Mouse (Mus musculus) limb, embryonic 12.5 days (tissue): ENCODE measurements around the gene Med17. TPM values are rescaled to one million over a fixed set of nuclear protein-coding genes. Genes with fewer than 3 reads are reported as not detected.
"Not testable (repeated sequence)": the region's sequence is repeated elsewhere in the genome, so short reads cannot be mapped to it uniquely, and the experiment has no call there.

ENCODE experiments used
- ATAC-seq: fragments of 200-750 bp; cut with Nextera tagmentation; 2 replicates; pipeline ENCODE4 v1.8.0; 2017; ENCODE audit warnings: low read depth, moderate TSS enrichment; ENCODE audit not compliant: insufficient number of reproducible peaks, insufficient read depth, low FRiP score, low TSS enrichment
- H3K27ac ChIP-seq: fragments of 300-500 bp; sonication (generic); 2 replicates; pipeline ENCODE4 v1.5.1; 2016; ENCODE audit warnings: mild to moderate bottlenecking, moderate library complexity
- H3K27me3 ChIP-seq: fragments of 300-500 bp; sonication (generic); 2 replicates; pipeline ENCODE4 v1.6.1; 2016; ENCODE audit warnings: mild to moderate bottlenecking, moderate library complexity
- H3K36me3 ChIP-seq: fragments of 300-500 bp; sonication (generic); 2 replicates; pipeline ENCODE4 v1.6.1; 2016; ENCODE audit warnings: mild to moderate bottlenecking, moderate library complexity
- H3K4me1 ChIP-seq: fragments of 300-500 bp; sonication (generic); replicated peaks from 2 replicates; pipeline ENCODE4 v1.6.1; 2016
- H3K4me2 ChIP-seq: fragments of 300-500 bp; sonication (generic); 2 replicates; pipeline ENCODE4 v1.6.1; 2016; ENCODE audit warnings: mild to moderate bottlenecking, moderate library complexity
- H3K4me3 ChIP-seq: fragments of 300-500 bp; sonication (generic); replicated peaks from 2 replicates; pipeline ENCODE4 v1.5.1; 2016; ENCODE audit warnings: mild to moderate bottlenecking
- H3K9ac ChIP-seq: fragments of 300-500 bp; sonication (generic); replicated peaks from 2 replicates; pipeline ENCODE4 v1.6.1; 2016; ENCODE audit warnings: mild to moderate bottlenecking, moderate library complexity
- H3K9me3 ChIP-seq: fragments of 300-500 bp; sonication (generic); 2 replicates; pipeline ENCODE4 v1.6.1; 2016; ENCODE audit warnings: mild to moderate bottlenecking, moderate library complexity
- WGBS: fragments of 180-500 bp; shearing (Covaris S2); methylation state at CpG from one replicate; pipeline ENCODE4 v1.1.7; 2016; 5-methylcytosine and 5-hydroxymethylcytosine counted together
- polyA plus RNA-seq: library from polyadenylated mRNA; unstranded; fragments of >200 nt; fragmentation: Nextera tagmentation; extraction: Ambion mirVana; gene quantifications from 2 replicates; pipeline ENCODE4 v1.2.1, GENCODE M21; 2016

The Med17 gene
- polyA plus RNA-seq, 1 experiment from 2014 or later: 41.0 TPM

DNA sequence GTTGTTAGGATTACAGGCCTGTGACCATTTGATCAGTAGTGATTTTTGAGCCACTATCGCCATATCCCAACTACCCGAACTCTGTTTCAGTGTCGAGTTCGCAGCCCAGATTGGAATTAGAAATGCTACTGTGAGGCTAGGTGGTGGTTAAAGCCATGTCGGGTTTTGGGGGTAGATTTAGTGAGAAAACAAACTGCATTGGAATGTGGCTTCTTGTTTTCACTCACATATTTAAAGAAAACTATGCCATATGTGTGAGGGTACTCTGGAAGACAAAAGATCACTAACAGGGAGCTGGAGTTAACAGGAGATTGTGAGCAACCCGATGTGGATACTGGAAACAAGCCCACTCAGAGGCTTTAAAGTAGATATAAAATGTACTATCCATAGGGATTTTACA is 27.5 kb upstream of the Med17 start:
- Histone ChIP-seq H3K4me2 (peak overlapping the region; percentile 73), H3K4me3 (peak overlapping the region; percentile 80), H3K4me1 (peaks cover 25% of the 10 kb centered on the region), H3K27ac (no peak overlapping the region), H3K27me3 (no peaks in the 10 kb centered on the region), H3K36me3 (peaks cover 48% of the 10 kb centered on the region), H3K9ac (peak overlapping the region; percentile 96), H3K9me3 (no peaks in the 10 kb centered on the region)
- WGBS: 9% methylated on average over 6 of the region's 6 CpGs
- ATAC-seq: no peak

DNA sequence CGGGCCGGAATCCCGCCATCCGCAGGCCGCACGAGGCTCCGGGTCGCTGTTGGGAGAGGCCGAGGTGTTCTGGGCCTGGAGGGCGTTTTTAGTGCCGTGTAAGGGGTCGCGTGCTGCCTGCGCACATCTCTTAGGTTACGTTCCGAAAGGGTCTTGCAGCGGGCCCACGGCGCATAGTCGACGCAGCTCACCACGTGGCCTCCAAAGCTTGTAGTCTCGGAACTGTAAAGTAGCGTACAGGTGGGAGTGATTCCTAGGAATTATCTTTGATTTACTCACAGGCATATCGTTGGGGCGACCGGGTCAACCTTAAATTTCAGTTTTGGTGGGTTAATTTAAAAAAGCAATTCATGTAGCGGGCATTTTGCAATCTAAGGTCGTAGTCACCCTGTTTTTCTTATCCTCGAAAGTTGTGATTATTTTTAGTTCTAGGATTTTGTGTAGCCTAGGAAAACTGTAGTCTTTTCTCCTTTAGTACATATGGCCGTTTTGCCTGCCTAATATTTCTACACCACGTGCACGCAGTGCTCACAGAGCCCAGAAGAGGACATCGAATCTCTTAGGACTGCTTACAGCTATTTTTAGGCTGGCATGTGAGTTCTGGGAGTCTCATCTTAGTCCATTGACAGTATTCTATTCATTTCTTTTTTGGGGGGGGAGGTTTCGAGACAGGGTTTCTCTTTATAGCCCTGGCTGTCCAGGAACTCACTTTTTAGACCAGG is 26.8 kb upstream of the Med17 start, which contains the start of gene 4931406C07Rik:
4931406C07Rik (minus strand) TSS at position 51 of the 722 bp plus-strand sequence.
- Histone ChIP-seq H3K4me1 (peaks cover 26% of the 10 kb centered on the region), H3K36me3 (peaks cover 41% of the 10 kb centered on the region), H3K9me3 (no peaks in the 10 kb centered on the region), H3K4me2 (peak within 1 kb of the TSS; percentile 73), H3K27ac (peak within 1 kb of the TSS; percentile 97), H3K9ac (peak within 1 kb of the TSS; percentile 96), H3K4me3 (peak within 1 kb of the TSS; percentile 80), H3K27me3 (no peaks in the 10 kb centered on the region)
- peak; percentile 84 for ATAC-seq
- under 1% methylated on average over 35 of the region's 35 CpGs for WGBS

DNA sequence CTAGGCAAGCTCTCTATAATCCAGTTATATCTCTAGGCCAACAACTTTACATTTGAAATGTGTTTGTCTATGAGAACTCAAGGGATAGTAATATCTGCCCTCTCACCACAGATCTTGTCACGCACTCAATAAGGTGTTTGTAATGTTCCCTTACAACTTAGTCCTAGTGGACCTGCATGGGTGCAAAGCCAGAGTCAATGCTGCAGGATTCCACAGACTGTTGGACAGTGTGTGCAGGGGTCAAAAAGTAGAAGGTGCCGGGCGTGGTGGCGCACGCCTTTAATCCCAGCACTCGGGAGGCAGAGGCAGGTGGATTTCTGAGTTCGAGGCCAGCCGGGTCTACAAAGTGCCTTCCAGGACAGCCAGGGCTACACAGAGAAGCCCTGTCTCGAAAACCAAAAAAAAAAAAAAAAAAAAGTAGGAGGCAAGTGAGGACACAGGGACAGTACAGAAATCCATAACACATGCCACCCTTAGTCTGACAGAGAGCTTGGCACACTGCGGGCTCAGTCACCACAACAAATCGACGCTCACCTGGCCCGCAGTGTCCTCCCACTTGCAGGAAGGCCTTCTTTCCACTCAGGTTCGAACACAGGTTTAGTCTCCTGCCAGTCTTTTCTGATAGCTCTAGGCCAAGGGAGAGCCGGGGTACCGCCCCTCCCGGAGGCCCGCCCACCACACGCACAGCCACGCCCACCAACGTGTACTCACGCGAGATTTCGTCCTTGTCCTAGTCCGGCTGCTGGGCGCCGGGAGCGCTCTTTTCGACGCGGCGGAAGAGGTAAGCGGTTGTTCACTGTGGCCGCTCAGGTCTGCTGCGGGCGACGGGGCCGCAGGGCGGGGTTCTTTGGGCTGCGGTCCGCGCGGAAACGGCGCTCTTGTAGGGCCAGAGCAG is 26.0 kb upstream of the Med17 start, which contains the start of gene Taf1d:
Taf1d (plus strand) TSS at position 712 of the 895 bp plus-strand sequence.
- Histone ChIP-seq H3K4me3 (peak within 1 kb of the TSS; percentile 80), H3K27me3 (no peaks in the 10 kb centered on the region), H3K36me3 (peaks cover 35% of the 10 kb centered on the region), H3K4me2 (peak within 1 kb of the TSS; percentile 73), H3K9ac (peak within 1 kb of the TSS; percentile 96), H3K27ac (peak within 1 kb of the TSS; percentile 97), H3K9me3 (no peaks in the 10 kb centered on the region), H3K4me1 (peaks cover 30% of the 10 kb centered on the region)
- ATAC-seq: peak; percentile 95
- WGBS: 13% methylated on average over 45 of the region's 45 CpGs

DNA sequence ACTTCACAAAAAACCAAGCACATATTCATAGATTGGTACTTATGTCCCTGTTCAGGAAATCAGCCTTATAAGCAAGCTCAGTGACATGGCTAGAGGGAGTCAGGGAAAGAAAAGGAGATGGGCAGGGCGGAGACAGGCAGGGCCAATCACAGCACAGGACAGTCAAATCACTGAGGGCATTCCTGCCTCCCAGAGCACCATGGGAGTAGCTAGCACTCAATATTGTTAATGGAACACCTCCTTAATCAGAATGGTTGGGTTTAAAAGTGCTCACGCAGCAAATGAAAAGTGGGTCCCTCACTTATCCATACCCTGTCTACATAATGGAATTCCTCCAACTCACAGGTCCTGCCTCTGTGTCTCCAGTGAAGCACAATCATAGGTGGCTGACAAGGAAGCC is 23.1 kb upstream of the Med17 start:
- no peak for ATAC-seq
- Histone ChIP-seq H3K9ac (no peak overlapping the region), H3K4me3 (no peak overlapping the region), H3K4me2 (no peak overlapping the region), H3K4me1 (peaks cover 20% of the 10 kb centered on the region), H3K9me3 (no peaks in the 10 kb centered on the region), H3K36me3 (peaks cover 6% of the 10 kb centered on the region), H3K27ac (no peak overlapping the region), H3K27me3 (no peaks in the 10 kb centered on the region)
- 75% methylated on average over 2 of the region's 2 CpGs for WGBS

DNA sequence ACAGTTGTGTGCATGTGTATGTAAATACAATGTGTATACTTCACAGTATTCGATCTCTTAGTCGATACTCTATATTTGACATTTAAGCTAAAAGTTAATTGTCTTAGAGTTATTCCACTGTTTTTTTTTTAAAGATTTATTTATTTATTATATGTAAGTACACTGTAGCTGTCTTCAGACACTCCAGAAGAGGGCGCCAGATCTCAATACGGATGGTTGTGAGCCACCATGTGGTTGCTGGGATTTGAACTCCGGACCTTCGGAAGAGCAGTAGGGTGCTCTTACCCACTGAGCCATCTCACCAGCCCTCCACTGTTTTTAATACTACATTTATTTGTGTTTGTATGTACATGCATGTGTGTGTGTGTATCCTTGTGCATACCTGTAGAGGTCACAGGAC is 22.3 kb upstream of the Med17 start:
- not testable (repeated sequence) for H3K36me3 ChIP-seq, H3K27me3 ChIP-seq, ATAC-seq, H3K4me3 ChIP-seq, H3K9me3 ChIP-seq, H3K4me2 ChIP-seq, H3K27ac ChIP-seq, H3K9ac ChIP-seq
- 81% methylated on average over 6 of the region's 6 CpGs for WGBS
- peaks cover 11% of the 10 kb centered on the region for H3K4me1 ChIP-seq

DNA sequence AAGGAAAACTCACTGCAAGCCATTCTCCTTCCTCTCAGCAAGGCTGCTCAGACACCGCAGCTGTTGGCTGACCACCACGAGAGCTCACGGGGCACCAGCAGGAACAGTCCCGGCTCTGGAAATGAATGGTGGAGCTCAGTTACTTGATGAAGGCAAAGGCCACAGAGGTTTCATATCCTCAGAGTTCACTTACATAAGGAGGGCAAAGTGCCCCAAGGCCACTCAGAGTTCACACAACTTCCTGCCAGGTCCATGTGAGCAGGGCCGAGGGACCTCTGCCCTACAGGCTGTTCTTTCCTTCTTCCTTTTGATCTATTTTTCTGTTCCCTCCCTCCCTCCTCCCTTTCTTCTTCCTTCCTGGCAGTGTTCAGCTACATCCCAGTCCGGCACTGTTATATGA is 21.7 kb upstream of the Med17 start:
- Histone ChIP-seq H3K9me3 (no peaks in the 10 kb centered on the region), H3K4me2 (no peak overlapping the region), H3K4me3 (no peak overlapping the region), H3K27ac (peak overlapping the region; percentile 41; the same call in 1 of the 2 replicates), H3K27me3 (no peaks in the 10 kb centered on the region), H3K9ac (no peak overlapping the region), H3K4me1 (peaks cover 9% of the 10 kb centered on the region), H3K36me3 (peaks cover under 1% of the 10 kb centered on the region; the same call in 1 of the 2 replicates)
- ATAC-seq: no peak
- 35% methylated on average over 6 of the region's 6 CpGs for WGBS

DNA sequence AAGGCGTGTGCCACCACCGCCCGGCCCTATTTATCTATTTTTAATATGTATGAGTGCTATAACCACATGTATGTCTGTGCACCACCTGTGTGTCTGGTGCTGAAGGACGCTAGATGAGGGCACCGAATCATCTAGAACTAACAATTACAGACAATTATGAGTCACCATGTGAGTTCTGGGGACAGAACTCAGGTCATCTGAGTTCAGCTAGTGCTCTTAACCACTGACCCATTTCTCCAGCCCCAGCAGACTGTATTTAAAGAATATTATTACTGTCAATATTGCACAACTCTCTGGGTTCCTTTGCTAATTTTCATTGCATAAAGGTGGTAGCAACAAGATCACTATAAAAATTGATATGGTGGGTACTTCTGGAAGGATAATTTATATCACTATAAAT is 20.3 kb upstream of the Med17 start:
- no peak overlapping the region for H3K4me3 ChIP-seq
- H3K4me2 ChIP-seq: no peak overlapping the region
- peaks cover 6% of the 10 kb centered on the region; the same call in 1 of the 2 replicates for H3K4me1 ChIP-seq
- WGBS: 86% methylated on average over 5 of the region's 5 CpGs
- no peak overlapping the region for H3K9ac ChIP-seq
- no peaks in the 10 kb centered on the region for H3K9me3 ChIP-seq
- ATAC-seq: no peak
- no peak overlapping the region for H3K27ac ChIP-seq
- no peaks in the 10 kb centered on the region for H3K27me3 ChIP-seq
- peaks cover 6% of the 10 kb centered on the region; the same call in 1 of the 2 replicates for H3K36me3 ChIP-seq

DNA sequence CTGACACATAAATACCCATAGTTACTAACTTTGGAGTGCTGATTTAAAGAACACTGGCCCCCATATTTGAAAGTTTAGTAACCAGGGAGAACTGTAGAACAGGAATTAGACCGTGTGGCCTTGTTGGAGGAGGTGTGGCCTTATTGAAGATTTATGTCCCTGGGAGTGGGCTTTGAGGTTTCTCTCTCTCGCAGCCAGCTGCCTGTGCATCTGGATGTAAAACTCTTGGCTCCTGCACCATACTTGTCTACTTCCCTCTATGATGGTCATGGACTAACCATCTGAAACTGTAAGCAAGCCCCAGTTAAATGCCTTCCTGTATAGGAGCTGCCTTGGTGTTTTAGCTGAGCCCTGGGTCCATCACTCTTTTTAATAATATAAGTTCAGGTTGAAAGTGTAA is 18.7 kb upstream of the Med17 start:
- 6% methylated on average over 2 of the region's 2 CpGs for WGBS

DNA sequence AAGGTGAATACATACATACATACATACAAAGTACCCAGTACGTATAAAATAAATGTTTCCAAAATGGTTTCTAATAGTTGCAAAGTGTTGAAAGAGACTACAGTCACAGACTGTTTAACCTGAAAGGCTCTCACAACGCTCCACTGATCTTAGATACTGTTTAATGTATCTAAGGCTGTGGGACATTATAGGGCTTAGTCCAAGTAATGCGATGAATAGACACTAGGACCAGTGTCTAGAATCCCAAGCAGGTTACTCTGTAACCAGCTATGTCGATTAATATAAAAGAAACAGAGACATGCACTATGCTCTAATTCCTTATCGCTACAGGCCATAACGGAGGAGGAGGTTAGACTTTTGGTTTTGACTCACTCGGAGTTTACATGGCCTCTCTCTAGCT is 17.4 kb upstream of the Med17 start:
- peaks cover 6% of the 10 kb centered on the region; the same call in 1 of the 2 replicates for H3K36me3 ChIP-seq
- no peak for ATAC-seq
- whole genome bisulfite sequencing: 86% methylated on average over 7 of the region's 7 CpGs
- no peak overlapping the region for H3K4me2 ChIP-seq
- H3K9ac ChIP-seq: no peak overlapping the region
- no peak overlapping the region for H3K27ac ChIP-seq
- peaks cover 6% of the 10 kb centered on the region; the same call in 1 of the 2 replicates for H3K4me1 ChIP-seq
- H3K27me3 ChIP-seq: no peaks in the 10 kb centered on the region
- no peak overlapping the region for H3K4me3 ChIP-seq
- no peaks in the 10 kb centered on the region for H3K9me3 ChIP-seq

More for the DNA sequence above, 18.7 kb upstream of the Med17 start:
- no peak for ATAC-seq
- no peak overlapping the region for H3K4me2 ChIP-seq
- H3K36me3 ChIP-seq: peaks cover 6% of the 10 kb centered on the region; the same call in 1 of the 2 replicates
- H3K4me1 ChIP-seq: peaks cover 6% of the 10 kb centered on the region; the same call in 1 of the 2 replicates
- H3K9ac ChIP-seq: no peak overlapping the region
- H3K27ac ChIP-seq: no peak overlapping the region
- H3K9me3 ChIP-seq: no peaks in the 10 kb centered on the region
- H3K4me3 ChIP-seq: no peak overlapping the region
- no peaks in the 10 kb centered on the region for H3K27me3 ChIP-seq

DNA sequence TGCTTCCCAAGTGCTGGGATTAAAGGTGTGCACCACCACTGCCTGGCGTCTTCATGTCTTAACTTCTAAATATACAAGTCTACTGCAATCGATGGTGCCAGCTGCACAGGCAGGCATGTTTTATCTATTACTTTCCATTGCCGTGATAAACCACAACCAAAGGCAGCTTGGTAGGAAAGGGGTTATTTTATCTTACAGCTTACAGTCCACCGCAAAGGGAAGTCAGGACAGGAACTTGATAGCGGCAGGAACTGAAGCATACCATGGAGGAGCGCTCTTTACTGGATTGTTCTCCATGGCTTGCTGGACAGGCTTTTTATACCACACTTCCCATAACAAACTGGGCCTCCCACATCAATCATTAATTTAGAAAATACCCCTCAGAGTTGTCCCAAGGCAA is 9.5 kb upstream of the Med17 start:
- Histone ChIP-seq H3K4me1 (no peaks in the 10 kb centered on the region), H3K9me3 (no peaks in the 10 kb centered on the region), H3K4me3 (no peak overlapping the region), H3K4me2 (no peak overlapping the region), H3K9ac (no peak overlapping the region), H3K36me3 (no peaks in the 10 kb centered on the region), H3K27me3 (no peaks in the 10 kb centered on the region), H3K27ac (no peak overlapping the region)
- no peak for ATAC-seq
- WGBS: 87% methylated on average over 6 of the region's 6 CpGs

DNA sequence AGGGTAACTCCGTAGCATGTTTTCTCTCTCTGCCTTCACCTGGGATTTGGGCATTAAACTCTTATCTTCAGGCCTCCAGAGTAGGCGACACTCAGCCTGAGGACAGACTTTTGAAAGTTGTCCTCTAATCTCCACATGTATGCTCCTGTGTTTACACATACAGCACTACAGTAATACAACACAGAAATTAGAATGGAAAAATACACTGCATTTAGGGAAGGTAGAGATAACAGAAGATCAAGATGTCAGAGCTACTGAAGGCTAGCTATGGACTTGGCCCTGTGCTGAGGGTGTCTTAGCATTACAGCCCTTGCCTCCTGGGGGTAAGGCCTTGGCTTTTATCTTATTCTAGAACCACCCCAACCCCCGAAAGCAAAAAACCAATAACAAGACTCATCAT is 8.7 kb upstream of the Med17 start:
- no peak overlapping the region for H3K4me2 ChIP-seq
- no peak overlapping the region for H3K9ac ChIP-seq
- H3K9me3 ChIP-seq: no peaks in the 10 kb centered on the region
- H3K4me1 ChIP-seq: no peaks in the 10 kb centered on the region
- no peak overlapping the region for H3K4me3 ChIP-seq
- no peaks in the 10 kb centered on the region for H3K27me3 ChIP-seq
- no peak overlapping the region for H3K27ac ChIP-seq
- no peak for ATAC-seq
- H3K36me3 ChIP-seq: no peaks in the 10 kb centered on the region
- WGBS: 88% methylated on average over 3 of the region's 3 CpGs
